Mouse (Mus musculus) mouse embryonic stem cell (cell line): ENCODE data around the gene Arl6.

Source experiments
- in situ Hi-C, 2 experiments: fragments of 300-500 bp; cut with MboI; formaldehyde crosslinking; loops; 1 replicate in 1 of 2; 3 replicates in 1 of 2; pipeline ENCODE4 v1.14.3; 2019 to 2020; ENCODE audit warnings: low sequenced_read_pairs in 2 of 2, low pct_unique_long_range_greater_than_20kb in 1 of 2, mixed read lengths in 1 of 2; ENCODE audit not compliant: unreplicated experiment in 1 of 2

Gene Arl6

GRCm38 (mm10) chr16:59639102-59639691 lies at the start of gene Arl6:
Gene Arl6 (minus strand): TSS chr16:59639391.
- in situ Hi-C loops, result no loop called here

- in situ Hi-C loops, result no loop called here
Measured at GRCm38 (mm10) chr16:59685135-59685534, 45.9 kb upstream of the Arl6 start.

GRCm38 (mm10) chr16:59683434-59683833 lies 44.2 kb upstream of the Arl6 start:
- in situ Hi-C loops, result no loop called here

GRCm38 (mm10) chr16:59682216-59682891 lies 43.2 kb upstream of the Arl6 start:
- in situ Hi-C loops, result no loop called here

- in situ Hi-C loops, result no loop called here
Measured at GRCm38 (mm10) chr16:59666938-59667337, 27.7 kb upstream of the Arl6 start.

DNA sequence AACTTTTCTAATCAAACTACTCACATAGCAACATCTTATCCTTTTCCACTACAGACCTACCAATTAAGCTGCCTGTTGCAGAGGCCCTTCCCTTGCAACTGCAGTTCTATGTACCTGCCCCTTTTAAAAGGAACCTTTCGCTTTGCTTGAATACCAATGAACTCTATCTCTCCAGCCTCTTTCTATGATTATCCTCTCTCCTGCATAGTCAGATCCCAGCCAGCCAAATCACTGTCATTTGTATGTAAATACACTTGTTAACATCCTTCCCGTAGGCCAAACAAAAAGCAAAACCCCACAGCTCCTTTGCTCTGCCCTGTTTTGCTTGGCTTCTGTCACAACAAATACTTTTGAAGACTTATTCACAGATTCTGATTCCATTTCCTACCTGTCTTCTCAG lies 4.6 kb upstream of the Arl6 start:
- in situ Hi-C loops, result no loop called here

- in situ Hi-C loops, result no loop called here
Measured at GRCm38 (mm10) chr16:59639985-59640384, 794 bp upstream of the Arl6 start.

GRCm38 (mm10) chr16:59634598-59634997 lies 4.6 kb downstream of the Arl6 start:
- in situ Hi-C loops, result no loop called here

- in situ Hi-C loops, result no loop called here
Measured at GRCm38 (mm10) chr16:59621554-59621953, 17.6 kb downstream of the Arl6 start.

GRCm38 (mm10) chr16:59617167-59617566 lies 22.0 kb downstream of the Arl6 start:
- in situ Hi-C loops, result no loop called here

DNA sequence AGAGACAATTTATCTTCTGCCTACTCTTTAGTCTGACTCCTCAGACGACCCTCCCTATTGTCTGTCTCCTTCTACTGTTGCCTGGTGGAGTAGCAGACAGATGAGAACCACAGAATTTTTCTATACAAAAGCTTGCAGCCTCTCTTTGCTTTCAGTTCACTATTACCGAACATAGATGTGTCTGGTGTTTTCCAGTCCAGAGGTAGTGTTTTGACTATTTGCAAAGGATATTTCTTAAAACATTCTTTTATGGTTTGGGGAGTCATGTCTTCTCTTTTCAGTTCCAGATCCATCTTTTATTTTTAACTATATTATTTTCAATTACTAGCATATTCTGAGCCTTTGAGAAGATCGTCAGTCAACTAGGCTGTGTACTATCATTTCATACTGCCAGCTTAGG lies 23.5 kb downstream of the Arl6 start:
- in situ Hi-C loops, result no loop called here

- in situ Hi-C loops, result no loop called here
Measured at GRCm38 (mm10) chr16:59610750-59611149, 28.4 kb downstream of the Arl6 start.

- in situ Hi-C loops, result loop anchor here (5.0 kb wide), 1 partner anchor 127 kb away; no protein-coding TSS in a partner anchor
Measured at GRCm38 (mm10) chr16:59604078-59604781, 35.0 kb downstream of the Arl6 start.

DNA sequence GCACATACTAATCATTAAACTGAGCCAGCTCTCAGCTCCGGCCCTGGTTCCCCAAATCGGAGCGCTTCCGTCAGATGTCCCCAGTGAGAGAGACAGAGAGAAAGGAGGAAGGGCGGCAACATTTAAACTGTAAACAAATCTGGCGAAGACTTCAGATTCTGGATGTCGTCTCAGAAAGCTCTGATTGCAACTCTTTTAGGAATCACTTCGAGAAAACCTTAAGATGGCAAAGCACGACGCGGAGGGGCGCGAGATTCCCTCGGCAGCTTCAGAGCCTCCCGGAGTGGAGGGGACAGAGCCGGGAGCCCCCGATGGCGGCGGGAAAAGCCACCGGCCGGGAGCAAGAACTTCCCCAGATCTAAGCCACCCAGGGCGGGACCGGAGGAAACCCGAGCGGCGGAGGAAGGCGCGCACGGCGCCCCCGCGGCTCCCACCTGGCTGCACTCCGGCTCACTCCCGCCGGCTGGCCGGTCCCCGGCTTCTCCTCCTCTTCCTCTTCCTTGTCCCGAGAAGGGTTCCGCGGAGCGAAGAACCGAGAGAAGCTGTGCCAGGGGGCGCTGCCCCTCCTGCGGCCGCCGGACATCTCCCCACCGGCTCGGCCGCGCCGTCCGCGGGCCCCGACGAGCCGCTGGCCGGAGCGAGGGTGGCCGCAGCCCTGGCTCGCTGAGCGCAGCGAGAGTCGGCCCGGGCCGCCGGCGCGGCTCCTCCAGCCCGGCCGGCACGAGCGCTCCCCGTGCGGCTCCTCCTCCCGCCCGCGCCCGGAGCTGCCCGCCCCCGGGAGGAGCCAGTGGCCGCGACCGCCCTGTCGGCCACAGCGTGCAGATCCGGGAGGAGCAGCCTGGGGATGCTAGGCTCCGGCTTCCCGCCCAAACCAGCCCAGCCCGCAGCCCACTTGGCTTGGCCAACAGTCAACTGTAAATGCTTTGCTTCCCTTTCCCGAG lies 38.6 kb downstream of the Arl6 start, which contains the start of gene Crybg3:
Crybg3 (minus strand) TSS at position 669 of the 941 bp plus-strand sequence.
- in situ Hi-C loops, result loop anchor here (5.0 kb wide), 1 partner anchor 123 kb away; no protein-coding TSS in a partner anchor

DNA sequence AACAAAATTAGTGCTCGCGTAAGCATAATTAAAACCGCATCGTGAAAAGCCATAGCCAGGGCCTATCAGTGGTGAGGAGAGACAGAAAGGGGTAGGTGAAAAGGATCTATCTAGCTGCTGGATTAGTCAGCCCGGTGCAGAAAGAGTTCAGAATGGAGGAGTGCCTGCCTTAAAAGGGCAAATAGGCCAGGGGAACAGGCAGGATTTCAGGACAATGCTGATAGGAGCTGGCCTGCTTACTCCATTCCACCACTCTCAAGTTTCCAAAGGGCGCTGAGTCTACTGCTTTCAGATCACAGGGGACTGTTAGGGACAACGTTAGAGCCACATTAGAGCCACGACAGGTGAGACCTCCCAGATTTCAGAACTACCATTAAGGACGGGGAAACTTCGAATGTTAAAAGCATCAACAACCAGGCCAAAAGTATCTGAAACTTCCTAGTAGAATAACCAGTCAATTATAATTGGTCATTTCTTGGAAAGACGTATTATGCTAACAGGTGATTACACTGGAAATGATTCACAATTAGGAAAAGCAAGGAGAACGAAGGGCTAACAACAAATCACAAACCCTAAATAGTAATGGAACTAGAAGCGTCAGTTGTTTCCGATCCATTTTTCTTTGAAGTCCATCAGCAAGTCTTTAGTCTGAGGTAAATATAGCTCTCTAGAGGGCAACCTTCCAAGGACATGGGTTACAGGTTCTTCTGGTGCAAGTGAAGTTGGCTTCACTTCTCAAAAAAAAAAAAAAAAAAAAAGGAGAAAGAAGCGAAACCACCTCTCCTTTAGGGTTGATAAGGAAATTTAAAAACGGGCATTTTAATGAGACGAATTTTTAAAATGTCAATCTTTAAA lies 39.6 kb downstream of the Arl6 start:
- in situ Hi-C loops, result loop anchor here (5.0 kb wide), 1 partner anchor 122 kb away; no protein-coding TSS in a partner anchor

DNA sequence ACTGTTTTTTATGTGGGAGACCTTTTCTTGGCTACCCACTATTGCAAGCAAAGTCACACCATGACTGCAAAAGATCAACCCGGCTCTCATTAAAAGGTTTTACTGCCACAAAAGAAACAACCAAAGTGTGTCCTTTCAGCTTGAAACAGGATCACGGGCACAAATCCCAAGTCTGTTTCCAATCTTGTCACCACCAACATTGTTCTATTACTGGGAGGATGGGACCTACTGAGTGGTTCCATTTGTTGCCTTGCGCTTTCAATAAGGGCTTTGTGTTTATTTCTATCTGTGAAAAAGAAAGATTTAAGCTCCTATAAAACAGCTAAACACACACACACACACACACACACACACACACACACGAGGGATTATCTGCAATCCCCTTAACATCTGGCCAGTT lies 40.2 kb downstream of the Arl6 start:
- in situ Hi-C loops, result no loop called here

GRCm38 (mm10) chr16:59597256-59597655 lies 41.9 kb downstream of the Arl6 start:
- in situ Hi-C loops, result no loop called here

- in situ Hi-C loops, result no loop called here
Measured at GRCm38 (mm10) chr16:59594714-59595113, 44.5 kb downstream of the Arl6 start.
